8 mouse cellular contexts compared by ENCODE assay signal in genomic region chr11:79908600-79909483, GRCm38 (mm10). TPM values are rescaled to one million over a fixed set of nuclear protein-coding genes. Genes with fewer than 3 reads are reported as not detected.
A peak's percentile ranks its signal among the peaks of the same experiment; 100 is the strongest.
DNase-seq lines count a peak whose midpoint lies in the region; ATAC-seq lines count a peak whose summit lies in the region.

No protein-coding gene starts in this region.

- no peak overlapping the region for H3K4me2 ChIP-seq in neural tube, embryonic 13.5 days
- H3K4me2 ChIP-seq in neural tube, embryonic 15.5 days = no peak overlapping the region

- WGBS in neural tube, embryonic 13.5 days = 53% methylated on average over 14 of the region's 14 CpGs
- WGBS in neural tube, embryonic 15.5 days = 58% methylated on average over 14 of the region's 14 CpGs

- no peak overlapping the region for H3K27ac ChIP-seq in neural tube, embryonic 13.5 days (replicated peaks)
- H3K27ac ChIP-seq in neural tube, embryonic 15.5 days (replicated peaks) = no peak overlapping the region

- no peaks in the 10 kb centered on the region for H3K27me3 ChIP-seq in neural tube, embryonic 13.5 days
- H3K27me3 ChIP-seq in neural tube, embryonic 15.5 days (replicated peaks) = no peaks in the 10 kb centered on the region

- H3K36me3 ChIP-seq in neural tube, embryonic 13.5 days = no peaks in the 10 kb centered on the region
- H3K36me3 ChIP-seq in neural tube, embryonic 15.5 days = no peaks in the 10 kb centered on the region

- H3K4me1 ChIP-seq in neural tube, embryonic 13.5 days (replicated peaks) = peaks cover 8% of the 10 kb centered on the region
- peaks cover 6% of the 10 kb centered on the region for H3K4me1 ChIP-seq in neural tube, embryonic 15.5 days

- H3K4me3 ChIP-seq in neural tube, embryonic 13.5 days = no peak overlapping the region
- H3K4me3 ChIP-seq in neural tube, embryonic 15.5 days (replicated peaks) = no peak overlapping the region

- peak; percentile 43; the same call in 1 of the 2 replicates for ATAC-seq in neural tube, embryonic 13.5 days (ENCODE audit: low read depth)
- ATAC-seq in neural tube, embryonic 15.5 days (ENCODE audit: low FRiP score) = no peak

- DNase-seq in embryo, embryonic 11 days = peak; percentile 24
- no peak for DNase-seq in embryo, embryonic 10.5 days (ENCODE audit: low spot score)
- DNase-seq in frontal cortex, postnatal 25 days (ENCODE audit: low spot score in 2 of 2) = peak; percentile 15 to 20
- DNase-seq in left cerebral cortex, postnatal 10 days (ENCODE audit: extremely low spot score in 1 of 2, low spot score in 2 of 2) = peak; percentile 31 to 64
- peak; percentile 70 for DNase-seq in testis, postnatal 10 days (ENCODE audit: low spot score)
- DNase-seq in kidney, adult 8-10 months = no peak

- no peak overlapping the region for H3K9ac ChIP-seq in neural tube, embryonic 13.5 days
- H3K9ac ChIP-seq in neural tube, embryonic 15.5 days (replicated peaks) = no peak overlapping the region

- intact Hi-C loops in left cerebral cortex, postnatal 10 days (cut with DNase I) = no loop called here

- H3K9me3 ChIP-seq in neural tube, embryonic 13.5 days = no peaks in the 10 kb centered on the region
- no peaks in the 10 kb centered on the region for H3K9me3 ChIP-seq in neural tube, embryonic 15.5 days (replicated peaks)

RNA-seq across cellular contexts. Expression of gene Utp6, which starts 53.3 kb away (rescaled TPM):
- 45.3 and 45.7 TPM in 2 replicates for polyA plus RNA-seq in neural tube, embryonic 13.5 days (2015; fragmentation: Nextera tagmentation; extraction: Ambion mirVana)
- 35.3 and 44.4 TPM in 2 replicates for polyA plus RNA-seq in neural tube, embryonic 15.5 days (2015; fragmentation: Nextera tagmentation; extraction: Ambion mirVana)
- 10 to 100 TPM; 26.6 to 27.9 TPM for total RNA-seq in left cerebral cortex, postnatal 10 days (2021)

Comparison
In these comparisons a context has a peak if more than half of its experiments do, and no peak if none do; other contexts are left out.
1. DNase-seq: peak in embryo, embryonic 11 days (single experiment), frontal cortex, postnatal 25 days (2 of 2), left cerebral cortex, postnatal 10 days (2 of 2) and testis, postnatal 10 days (single experiment); none in embryo, embryonic 10.5 days (single experiment) and kidney, adult 8-10 months (0 of 2).